ENCODE assay signal across 10 mouse cellular contexts in genomic region chr11:118460280-118460679, GRCm38 (mm10). TPM values are rescaled to one million over a fixed set of nuclear protein-coding genes. Genes with fewer than 3 reads are reported as not detected.
DNase-seq lines count a peak whose midpoint lies in the region; ATAC-seq and TF ChIP-seq lines count a peak whose summit lies in the region.
"Had no signal": no experiment of that assay in that cellular context is flagged by ENCODE, and none has a peak within 500 bp of the region (broad histone marks: within the 10 kb centered on the region; RNA-seq: fewer than 3 reads in every experiment).

No protein-coding gene starts in this region.

- TF ChIP-seq POLR2A in kidney, adult 2 months (IDR thresholded peaks at IDR 0.05; ENCODE audit: low read depth, low read length): no peak
- no peak for TF ChIP-seq POLR2A in bone marrow macrophage, adult 2 months (IDR thresholded peaks at IDR 0.05; ENCODE audit: borderline replicate concordance, low read depth, low read length)

- DNase-seq in kidney, adult 2 months: no peak
- no peak for DNase-seq in kidney, adult 9 months
- DNase-seq in stomach, postnatal 0 days (ENCODE audit: low spot score): no peak
- DNase-seq in neural tube, embryonic 10.5 days (ENCODE audit: extremely low spot score, low spot score): no peak
- DNase-seq in kidney, postnatal 10 days: no peak
- DNase-seq in left cerebral cortex, postnatal 25 days (ENCODE audit: low spot score in 2 of 2): no peak
- DNase-seq: adrenal gland, postnatal 14 days had no signal

- no peak overlapping the region for H3K9ac ChIP-seq in stomach, postnatal 0 days (ENCODE audit: low read length)

- TF ChIP-seq EP300 in stomach, postnatal 0 days (optimal IDR thresholded peaks at IDR 0.05): no peak

- TF ChIP-seq CTCF in kidney, adult 2 months (conservative IDR thresholded peaks at IDR 0.05; ENCODE audit: insufficient read depth, insufficient read length, low read depth, low read length): peak; percentile 60
- peak; percentile 98 for TF ChIP-seq CTCF in E14TG2a.4 (conservative IDR thresholded peaks at IDR 0.05; ENCODE audit: low read length)
- peak; percentile 99 for TF ChIP-seq CTCF in bone marrow macrophage, adult 2 months (IDR thresholded peaks at IDR 0.05; ENCODE audit: low read depth, low read length)
- peak; percentile 76 for TF ChIP-seq CTCF in stomach, postnatal 0 days (IDR thresholded peaks at IDR 0.05; ENCODE audit: low read depth)

- no peak overlapping the region for H3K27ac ChIP-seq in kidney, adult 2 months (ENCODE audit: insufficient read depth, low read depth, low read length)
- H3K27ac ChIP-seq in bone marrow macrophage, adult 2 months (ENCODE audit: insufficient read depth, low read depth, low read length): no peak overlapping the region
- no peak overlapping the region for H3K27ac ChIP-seq in stomach, postnatal 0 days (replicated peaks)

- ATAC-seq in stomach, postnatal 0 days (ENCODE audit: low FRiP score, low TSS enrichment): no peak

- H3K4me1 ChIP-seq in kidney, adult 2 months (ENCODE audit: control insufficient read depth, insufficient read depth, low read length): peaks cover 5% of the 10 kb centered on the region; the same call in 1 of the 2 replicates
- peaks cover 47% of the 10 kb centered on the region for H3K4me1 ChIP-seq in E14TG2a.4 (replicated peaks; ENCODE audit: low read depth, low read length)
- H3K4me1 ChIP-seq in bone marrow macrophage, adult 2 months (ENCODE audit: control insufficient read depth, insufficient read depth, low read length): peaks cover 56% of the 10 kb centered on the region
- no peaks in the 10 kb centered on the region; the same call in 1 of the 2 replicates for H3K4me1 ChIP-seq in stomach, postnatal 0 days (replicated peaks; ENCODE audit: control insufficient read depth, insufficient read depth)

- 79% methylated on average over 6 of the region's 6 CpGs for whole genome bisulfite sequencing in kidney, adult 2 months
- WGBS in stomach, postnatal 0 days: 68% methylated on average over 6 of the region's 6 CpGs

- no peaks in the 10 kb centered on the region for H3K36me3 ChIP-seq in kidney, adult 2 months (ENCODE audit: control insufficient read depth, insufficient read depth, low read length)
- H3K36me3 ChIP-seq in E14TG2a.4 (ENCODE audit: insufficient read depth, low read length): no peaks in the 10 kb centered on the region
- no peaks in the 10 kb centered on the region for H3K36me3 ChIP-seq in stomach, postnatal 0 days (ENCODE audit: control insufficient read depth, insufficient read depth, low read length)

- intact Hi-C loops in left cerebral cortex, postnatal 25 days (cut with DNase I): no loop called here

- H3K9me3 ChIP-seq in E14TG2a.4 (ENCODE audit: low read length): peaks cover 3% of the 10 kb centered on the region; the same call in 1 of the 2 replicates
- H3K9me3 ChIP-seq in stomach, postnatal 0 days (ENCODE audit: control insufficient read depth, low read length): no peaks in the 10 kb centered on the region

- no peak overlapping the region for H3K4me2 ChIP-seq in stomach, postnatal 0 days (replicated peaks; ENCODE audit: low read depth)
- H3K4me2 ChIP-seq: heart, embryonic 11.5 days had no signal

- no peak overlapping the region for H3K4me3 ChIP-seq in kidney, adult 2 months (ENCODE audit: insufficient read depth, low read depth, low read length)
- no peak overlapping the region for H3K4me3 ChIP-seq in E14TG2a.4 (replicated peaks; ENCODE audit: low read length)
- no peak overlapping the region for H3K4me3 ChIP-seq in bone marrow macrophage, adult 2 months (ENCODE audit: insufficient read depth, low read length)
- no peak overlapping the region for H3K4me3 ChIP-seq in stomach, postnatal 0 days (ENCODE audit: low read depth, low read length)

- H3K27me3 ChIP-seq in kidney, adult 2 months (replicated peaks; ENCODE audit: control insufficient read depth, insufficient read depth, low read length): no peaks in the 10 kb centered on the region
- peaks cover 12% of the 10 kb centered on the region; the same call in 1 of the 2 replicates for H3K27me3 ChIP-seq in E14TG2a.4 (ENCODE audit: insufficient read depth, low read length)
- H3K27me3 ChIP-seq in stomach, postnatal 0 days (ENCODE audit: control insufficient read depth, insufficient read depth, low read length): no peaks in the 10 kb centered on the region

RNA-seq across cellular contexts. Expression of gene Engase, which starts 16.3 kb away (rescaled TPM):
- 10.5 and 12.3 TPM in 2 replicates for polyA plus RNA-seq in kidney, adult 2 months (2012; rRNA removed)
- polyA plus RNA-seq in bone marrow macrophage, adult 2 months (2012; ENCODE audit: insufficient read depth, insufficient read length, missing spikeins): 32.7 and 38.9 TPM in 2 replicates
- 12.6 and 13.7 TPM in 2 replicates for polyA plus RNA-seq in stomach, postnatal 0 days (2015; fragmentation: Nextera tagmentation; extraction: Ambion mirVana)
- 10 to 100 TPM; 10.3 to 10.6 TPM for total RNA-seq in left cerebral cortex, postnatal 25 days (2021)

RNA-seq across cellular contexts. Expression of gene C1qtnf1, which starts 32.3 kb away (rescaled TPM):
- polyA plus RNA-seq in kidney, adult 2 months (2012; rRNA removed): 22.8 and 24.2 TPM in 2 replicates
- polyA plus RNA-seq in bone marrow macrophage, adult 2 months (2012; ENCODE audit: insufficient read depth, insufficient read length, missing spikeins): not detected in 2 replicates
- polyA plus RNA-seq in stomach, postnatal 0 days (2015; fragmentation: Nextera tagmentation; extraction: Ambion mirVana): 9.0 and 11.0 TPM in 2 replicates
- 1 to 10 TPM; 3.6 to 4.2 TPM for total RNA-seq in left cerebral cortex, postnatal 25 days (2021)

RNA-seq across cellular contexts. Expression of gene Cant1, which starts 41.4 kb away (rescaled TPM):
- polyA plus RNA-seq in kidney, adult 2 months (2012; rRNA removed): 42.6 and 53.0 TPM in 2 replicates
- 31.9 and 36.2 TPM in 2 replicates for polyA plus RNA-seq in bone marrow macrophage, adult 2 months (2012; ENCODE audit: insufficient read depth, insufficient read length, missing spikeins)
- 32.3 and 33.9 TPM in 2 replicates for polyA plus RNA-seq in stomach, postnatal 0 days (2015; fragmentation: Nextera tagmentation; extraction: Ambion mirVana)
- 10 to 100 TPM; 37.4 to 40.7 TPM for total RNA-seq in left cerebral cortex, postnatal 25 days (2021)

RNA-seq across cellular contexts. Expression of gene Lgals3bp, which starts 58.4 kb away (rescaled TPM):
- polyA plus RNA-seq in kidney, adult 2 months (2012; rRNA removed): 360 and 363 TPM in 2 replicates
- polyA plus RNA-seq in bone marrow macrophage, adult 2 months (2012; ENCODE audit: insufficient read depth, insufficient read length, missing spikeins): 786 and 891 TPM in 2 replicates
- 142 and 144 TPM in 2 replicates for polyA plus RNA-seq in stomach, postnatal 0 days (2015; fragmentation: Nextera tagmentation; extraction: Ambion mirVana)
- total RNA-seq in left cerebral cortex, postnatal 25 days (2021): 10 to 100 TPM; 14.2 to 15.2 TPM
